Mouse (Mus musculus): ENCODE data around the gene Uba52.

DNA sequence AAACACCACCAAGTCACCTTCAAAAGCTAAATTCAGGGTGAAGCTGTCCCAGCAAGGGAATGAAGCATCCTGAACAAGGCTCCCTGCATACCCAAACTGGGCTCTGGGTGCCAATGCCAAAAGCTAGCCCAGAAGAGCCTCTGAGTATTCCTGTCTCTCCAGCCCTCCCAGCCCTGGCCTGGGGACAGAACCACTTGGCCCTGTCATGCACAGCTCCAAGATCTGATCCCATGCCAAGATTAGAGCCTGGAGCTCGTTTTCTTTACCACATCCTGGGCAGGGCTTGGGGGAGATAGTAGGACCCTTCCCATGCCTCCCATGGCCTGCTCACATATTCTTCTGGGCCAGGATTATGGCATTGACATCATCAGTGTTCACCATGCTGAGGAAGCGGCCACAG lies 9.0 kb upstream of the Uba52 start:
- no peak for TF ChIP-seq CTCF (IDR thresholded peaks at IDR 0.05; ENCODE audit: low read depth)
- no peak for TF ChIP-seq EP300 (IDR thresholded peaks at IDR 0.05; ENCODE audit: low read depth)

All from heart, postnatal 0 days (tissue).